Mouse (Mus musculus): Measurements from ENCODE around the gene Ifi205.

The Ifi205 gene

DNA sequence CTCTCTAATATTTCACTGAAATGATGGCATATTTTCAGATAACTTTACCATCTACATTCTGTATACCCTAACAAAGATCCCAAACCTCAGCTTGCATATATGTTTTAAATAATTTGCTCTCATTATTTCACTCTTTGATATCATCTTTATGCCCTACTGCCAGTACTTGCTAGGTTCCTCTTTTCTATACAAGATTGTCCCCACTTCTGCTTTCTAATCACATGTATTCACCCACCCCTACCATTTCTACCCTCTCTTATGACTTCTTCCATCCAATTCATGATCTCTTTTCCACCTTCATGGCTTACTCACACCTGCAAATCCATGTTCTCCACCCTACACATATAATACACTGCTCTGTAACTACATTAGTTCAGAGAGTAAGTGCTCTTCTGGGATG, 54.0 kb downstream of the Ifi205 start:
- DNase-seq (ENCODE audit: extremely low read depth, low read depth, low spot score): no peak

DNA sequence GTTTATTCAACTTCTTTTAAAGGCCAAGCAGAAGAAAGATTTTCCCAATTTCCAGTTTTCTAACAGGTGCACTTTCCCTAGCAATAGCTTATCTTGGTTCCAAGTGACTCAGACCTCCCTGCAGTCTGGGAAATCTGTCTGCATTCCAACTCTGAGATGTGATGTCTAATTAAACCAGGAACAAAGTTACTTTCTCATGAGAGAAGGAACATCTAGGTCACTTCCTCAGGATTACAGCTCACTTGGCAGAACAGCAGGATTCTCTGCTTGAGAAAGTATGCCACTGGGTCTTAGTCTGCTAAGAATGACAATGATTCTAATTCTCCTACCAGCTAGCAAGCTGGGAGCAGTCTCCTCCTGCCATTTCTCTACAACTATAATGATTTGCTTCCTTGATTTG, 58.5 kb downstream of the Ifi205 start:
- no peak for DNase-seq (ENCODE audit: extremely low read depth, low read depth, low spot score)
